Mouse (Mus musculus) thymus, postnatal 4 days (tissue): ENCODE results near the gene Fmnl1.
A peak's percentile ranks its signal among the peaks of the same experiment; 100 is the strongest.
"Not testable (repeated sequence)": the region's sequence is repeated elsewhere in the genome, so short reads cannot be mapped to it uniquely, and the experiment has no call there.

Source experiments
- DNase-seq: peaks from one replicate; pipeline ENCODE4 v3.0.0; 2021

The Fmnl1 gene

GRCm38 (mm10) chr11:103192230-103192955, 21.5 kb downstream of the Fmnl1 start:
- no peak for DNase-seq

DNA sequence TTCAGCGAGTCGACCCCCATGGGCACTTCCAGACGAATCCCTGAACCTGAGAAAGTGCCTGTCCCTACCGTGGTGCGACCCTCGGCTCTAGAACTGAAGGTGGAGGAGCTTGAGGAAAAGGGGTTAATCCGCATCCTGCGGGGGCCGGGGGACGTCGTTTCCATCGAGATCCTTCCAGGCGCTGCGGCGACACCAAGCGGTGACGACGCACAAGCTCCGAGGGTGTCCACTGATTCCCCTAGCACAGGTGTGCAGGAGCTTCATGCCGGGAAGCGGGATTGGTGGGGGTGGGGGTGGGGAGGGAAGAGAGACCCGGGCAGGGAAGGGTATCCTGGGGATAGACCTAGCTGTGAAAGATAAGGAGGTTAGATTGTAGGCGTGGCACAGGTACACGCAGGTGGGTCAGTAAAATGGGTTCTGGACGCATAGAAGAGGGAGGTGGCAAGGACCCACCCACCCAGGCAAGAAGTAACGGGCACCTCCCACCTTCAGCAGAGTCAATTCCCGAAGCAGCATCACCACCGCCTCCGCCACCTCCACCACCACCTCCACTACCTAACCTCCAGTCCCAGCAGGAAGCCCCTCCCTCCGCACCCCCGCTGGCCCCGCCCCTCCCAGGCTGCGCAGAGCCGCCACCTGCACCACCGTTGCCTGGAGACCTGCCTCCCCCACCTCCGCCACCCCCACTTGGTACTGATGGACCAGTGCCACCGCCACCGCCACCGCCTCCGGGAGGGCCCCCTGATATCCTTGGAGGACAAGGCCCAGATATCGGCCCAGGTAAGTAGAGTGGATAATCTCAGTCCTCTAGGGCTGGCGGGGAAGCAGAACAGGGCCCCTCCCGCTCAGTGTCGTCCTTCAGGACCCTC, 22.3 kb downstream of the Fmnl1 start:
- DNase-seq: no peak

DNA sequence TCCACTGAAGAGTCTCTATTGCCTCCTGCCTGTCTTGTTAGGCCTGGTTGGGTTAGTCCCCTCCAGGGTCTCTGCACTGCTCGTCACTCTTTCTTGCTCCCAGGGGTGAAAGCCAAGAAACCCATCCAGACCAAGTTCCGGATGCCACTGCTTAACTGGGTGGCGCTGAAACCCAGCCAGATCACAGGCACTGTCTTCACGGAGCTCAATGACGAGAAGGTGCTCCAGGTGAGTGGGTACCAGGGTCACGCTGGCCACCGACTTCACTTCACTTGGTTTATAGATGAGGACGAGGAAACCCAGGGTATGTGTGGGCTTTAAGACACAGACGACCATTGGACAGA, 22.9 kb downstream of the Fmnl1 start:
- DNase-seq: no peak

DNA sequence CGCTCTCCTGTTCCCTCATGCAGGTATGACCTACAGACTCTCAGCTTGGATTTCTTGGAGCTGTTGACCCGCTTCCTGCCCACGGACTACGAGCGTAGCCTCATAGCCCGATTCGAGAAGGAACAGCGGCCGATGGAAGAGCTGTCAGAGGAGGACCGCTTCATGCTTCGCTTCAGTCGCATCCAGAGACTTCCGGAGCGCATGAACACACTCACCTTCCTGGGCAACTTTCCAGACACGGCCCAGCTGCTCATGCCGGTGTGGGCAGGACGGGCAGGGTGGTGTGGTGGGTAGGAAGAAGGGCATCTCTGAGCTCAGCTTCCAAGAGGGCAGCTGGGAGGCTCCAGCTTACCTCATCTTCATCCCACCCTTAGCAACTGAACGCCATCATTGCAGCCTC, 24.3 kb downstream of the Fmnl1 start:
- DNase-seq: no peak

DNA sequence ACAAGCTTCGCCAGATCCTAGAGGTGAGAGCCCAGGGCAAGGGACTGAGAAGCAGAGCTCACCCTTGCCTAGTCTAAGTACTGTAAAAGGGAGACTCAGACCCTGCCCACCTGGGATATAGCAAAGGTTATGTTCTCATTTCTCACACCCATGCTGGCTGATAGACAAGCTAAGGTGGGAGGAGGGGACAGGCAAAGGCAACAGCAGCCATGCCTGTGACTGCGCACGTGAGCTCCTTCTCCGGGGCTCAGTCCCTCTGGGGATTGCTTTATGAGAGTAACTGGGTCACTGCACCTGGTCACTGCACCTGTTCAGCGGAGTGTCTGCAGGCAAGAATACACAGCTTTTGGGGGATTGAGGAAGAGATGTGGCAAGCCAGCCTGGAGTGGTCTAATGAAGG, 24.7 kb downstream of the Fmnl1 start:
- no peak for DNase-seq

- DNase-seq: no peak
Measured at GRCm38 (mm10) chr11:103197340-103197739, 26.4 kb downstream of the Fmnl1 start.

GRCm38 (mm10) chr11:103198339-103198738, 27.4 kb downstream of the Fmnl1 start:
- peak; percentile 24 for DNase-seq

DNA sequence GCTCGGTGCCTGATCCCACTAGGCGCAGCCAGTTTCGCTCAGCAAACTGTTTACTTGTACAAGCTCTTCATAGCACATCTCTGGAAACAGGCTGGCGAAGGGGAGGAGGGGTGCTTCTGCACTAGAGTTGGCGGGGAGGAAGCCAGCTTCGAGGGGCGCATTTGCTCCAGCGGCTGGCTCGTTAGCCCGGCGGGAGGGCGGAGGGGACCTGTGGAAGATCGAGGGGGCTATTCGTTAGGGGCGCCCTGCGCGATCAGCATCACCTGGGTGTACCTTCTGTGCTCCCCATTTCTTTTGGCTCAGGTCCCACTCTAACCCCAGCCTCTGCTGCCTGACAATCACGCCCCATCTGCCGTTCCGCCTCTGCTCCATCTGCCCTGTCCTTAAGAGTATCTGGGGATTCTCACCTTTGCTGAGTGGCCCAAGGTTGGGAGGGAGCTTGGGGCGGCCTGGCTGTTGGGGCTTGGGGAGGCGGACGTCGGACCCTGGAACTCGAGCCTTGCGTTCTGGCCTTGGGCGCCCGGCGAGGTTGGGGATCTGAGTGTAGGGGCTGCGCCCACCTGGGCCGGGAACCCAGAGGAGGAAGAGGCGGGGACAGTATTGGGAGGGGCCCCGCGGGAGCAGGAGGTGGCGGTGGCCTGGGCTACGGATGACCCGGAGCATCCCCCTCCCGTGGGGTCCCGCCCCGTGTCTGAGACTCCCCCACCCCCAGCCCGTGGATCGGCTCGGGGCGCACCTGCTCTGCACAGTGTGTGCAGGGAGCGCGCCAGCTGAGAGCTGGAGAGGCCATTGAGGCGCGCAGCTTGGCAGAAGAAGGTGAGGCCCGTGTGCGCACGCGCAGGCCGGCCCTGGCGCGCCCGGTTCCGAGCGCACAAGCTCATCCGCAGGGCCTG, 28.2 kb downstream of the Fmnl1 start:
- DNase-seq: peak; percentile 16

GRCm38 (mm10) chr11:103201664-103202063, 30.8 kb downstream of the Fmnl1 start:
- DNase-seq: no peak

- no peak for DNase-seq
Measured at GRCm38 (mm10) chr11:103202376-103202775, 31.5 kb downstream of the Fmnl1 start.

DNA sequence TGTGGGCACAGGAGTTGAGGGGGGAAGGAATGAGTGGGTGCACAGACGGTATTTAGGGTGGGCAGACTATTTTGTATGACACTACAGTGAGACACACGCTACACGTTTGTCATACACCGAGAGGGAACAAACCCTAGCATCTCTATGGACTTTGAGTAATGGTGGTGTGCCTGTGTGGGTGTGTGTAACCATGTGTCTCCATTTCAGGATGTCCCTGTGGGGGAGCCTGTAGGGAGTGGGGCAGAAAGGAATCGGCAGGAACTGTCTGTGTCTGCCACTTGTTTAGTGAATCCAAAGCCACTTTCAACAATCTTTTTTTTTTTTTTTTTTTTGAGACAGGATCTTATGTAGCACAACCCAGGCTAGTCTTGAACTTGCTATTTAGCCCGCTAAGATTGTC, 35.3 kb downstream of the Fmnl1 start:
- DNase-seq: no peak

DNA sequence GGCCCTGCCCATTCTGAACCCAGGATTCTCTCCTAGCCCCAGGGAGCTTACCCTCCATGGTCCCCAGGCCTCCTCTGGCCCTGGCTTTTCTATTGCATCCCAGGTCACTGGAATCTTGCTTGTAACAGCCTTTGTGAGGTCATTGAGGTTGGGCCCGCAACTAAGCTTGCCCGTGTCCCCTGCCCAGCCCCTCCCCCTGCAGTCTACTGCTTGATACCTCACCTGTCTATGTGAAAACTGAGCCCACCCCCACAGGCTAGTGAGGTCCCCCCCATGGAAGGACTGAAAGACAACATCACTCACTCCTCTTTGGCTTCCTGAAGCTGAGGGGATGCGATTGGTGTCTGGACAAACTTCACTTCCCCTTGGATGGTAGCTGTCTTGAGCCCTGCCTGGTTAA, 37.6 kb downstream of the Fmnl1 start, which contains the start of gene 1700023F06Rik:
Gene 1700023F06Rik, minus strand, starts transcription at position 101 of the 400 bp plus-strand sequence.
- no peak for DNase-seq

- no peak for DNase-seq
Measured at GRCm38 (mm10) chr11:103210291-103210690, 39.4 kb downstream of the Fmnl1 start.

DNA sequence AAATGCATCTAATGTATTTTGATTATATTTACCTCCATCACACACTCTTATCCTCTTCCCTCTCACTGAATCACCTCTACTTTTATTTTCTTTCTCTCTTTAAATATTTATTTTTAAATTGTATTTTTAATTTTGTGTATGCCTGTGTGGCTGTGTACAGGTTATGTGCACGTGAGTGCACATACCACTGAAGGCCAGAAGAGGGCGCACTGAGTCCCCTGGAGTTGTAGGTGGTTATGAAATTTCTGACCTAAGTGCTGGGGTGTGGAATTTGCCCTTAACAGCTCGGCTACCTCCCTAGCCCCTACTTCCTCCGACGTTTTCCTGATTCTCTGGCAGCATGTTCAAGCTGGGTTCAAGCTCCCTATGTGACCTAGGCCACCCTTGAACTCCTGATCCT, 42.8 kb downstream of the Fmnl1 start:
- no peak for DNase-seq

DNA sequence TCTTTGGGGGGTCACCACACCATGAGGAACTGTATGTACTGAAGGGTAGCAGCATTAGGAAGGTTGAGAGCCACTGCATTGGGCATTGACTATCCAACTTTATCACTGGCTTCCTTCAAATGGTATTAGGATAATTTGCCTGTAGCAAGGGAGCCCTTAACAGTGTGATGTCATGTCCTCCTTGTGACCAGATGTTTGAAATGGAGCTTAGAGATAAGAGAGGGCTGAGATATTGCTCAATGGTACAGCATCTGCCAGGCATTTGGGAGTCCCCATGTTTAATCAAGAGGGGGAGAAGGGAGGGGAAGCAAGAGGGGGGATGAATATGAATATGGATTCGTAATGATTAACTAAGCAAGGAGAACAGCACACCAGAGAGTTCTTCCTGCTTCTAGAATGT, 44.4 kb downstream of the Fmnl1 start:
- no peak for DNase-seq

GRCm38 (mm10) chr11:103217790-103218516, 47.0 kb downstream of the Fmnl1 start, which contains the start of gene Spata32:
Gene Spata32, minus strand, starts transcription at chr11:103218432.
- DNase-seq: peak; percentile 87

DNA sequence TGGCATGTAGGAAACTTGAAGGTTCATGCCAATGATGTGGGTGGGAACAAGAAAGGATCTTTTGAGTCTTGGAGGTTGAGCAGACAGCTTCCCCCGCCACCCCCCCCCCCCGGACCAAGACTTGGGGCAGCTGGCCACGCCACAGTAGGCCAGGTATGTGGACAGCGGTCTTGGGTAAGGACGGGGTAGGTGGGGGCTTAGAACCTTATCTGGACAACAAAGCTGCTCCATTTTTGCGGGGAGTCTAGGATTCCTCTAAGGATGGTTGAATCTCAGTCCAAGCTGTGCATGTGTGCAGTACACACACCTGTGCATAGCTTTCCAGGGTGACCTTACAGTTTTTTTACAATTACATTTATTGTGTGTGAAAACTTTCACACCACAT, 47.6 kb downstream of the Fmnl1 start:
- no peak for DNase-seq

DNA sequence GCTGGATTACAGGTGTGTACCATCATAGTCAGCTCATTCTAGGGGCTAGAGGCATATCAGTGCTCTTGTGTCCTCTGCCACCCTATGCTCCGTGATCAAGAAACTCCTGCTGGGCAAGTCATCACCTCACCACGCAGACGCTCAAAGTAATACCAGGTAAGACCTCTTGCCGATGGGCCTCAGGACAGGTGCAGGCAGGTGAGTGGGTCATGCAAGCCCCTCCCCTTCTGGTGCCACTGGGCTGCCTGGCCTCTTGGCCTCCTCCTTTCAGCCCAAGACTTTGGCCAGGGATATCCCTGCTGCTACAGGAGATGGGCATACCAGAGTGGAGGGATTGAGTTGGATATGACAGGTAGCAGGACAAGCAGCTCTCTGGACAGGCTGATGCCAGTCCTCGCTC, 48.4 kb downstream of the Fmnl1 start:
- DNase-seq: no peak

GRCm38 (mm10) chr11:103219995-103220394, 49.1 kb downstream of the Fmnl1 start:
- no peak for DNase-seq

DNA sequence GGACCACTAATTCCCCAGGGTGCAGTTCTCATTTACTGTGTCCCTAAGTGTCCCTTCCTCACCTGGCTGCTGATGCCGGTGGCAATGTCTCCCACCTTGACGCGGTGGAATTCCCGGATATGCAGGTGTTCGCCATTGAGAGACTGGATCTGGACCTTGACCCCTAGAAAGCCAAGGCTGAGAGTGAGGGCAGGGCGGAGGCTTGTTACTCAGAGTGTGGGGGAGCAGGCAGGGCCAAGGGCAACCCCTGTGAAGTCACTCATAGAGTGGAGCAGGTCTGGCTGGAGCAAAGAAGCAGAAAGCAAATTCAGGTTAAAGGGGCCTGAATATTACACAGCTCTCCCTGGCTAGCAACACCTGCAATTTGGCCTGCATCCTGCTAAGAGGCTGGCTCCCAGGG, 50.5 kb downstream of the Fmnl1 start:
- DNase-seq: no peak

GRCm38 (mm10) chr11:103222718-103223117, 51.8 kb downstream of the Fmnl1 start:
- DNase-seq: not testable (repeated sequence)

- DNase-seq: no peak
Measured at GRCm38 (mm10) chr11:103223444-103223843, 52.5 kb downstream of the Fmnl1 start.
